Mouse (Mus musculus): ENCODE data around the gene Tbc1d17.

GRCm38 (mm10) chr7:44845006-44845405 is 3.9 kb downstream of the Tbc1d17 start:
- TF ChIP-seq CTCF (IDR thresholded peaks at IDR 0.05; ENCODE audit: low read depth, low read length) (no peak), POLR2A (IDR thresholded peaks at IDR 0.05; ENCODE audit: insufficient read depth, low read length) (no peak)
